Mouse (Mus musculus) ES-E14 (cell line): ENCODE measurements at regions not wholly inside any gene's neighbourhood (a gene's known extent, or its start where the extent isn't known, plus 50 kb on each side); places are given as distances from the start of the nearest gene placed in this dataset.

Source experiments
- CHD2 ChIP-seq: IDR thresholded peaks from 2 replicates; pipeline ENCODE4 v1.6.1; 2014; ENCODE audit warnings: mild to moderate bottlenecking, low read depth, low read length, inconsistent platforms
- ZC3H11A ChIP-seq: IDR thresholded peaks from 2 replicates; pipeline ENCODE4 v1.6.1; 2012; ENCODE audit warnings: low read depth, mild to moderate bottlenecking, inconsistent platforms, low read length, borderline replicate concordance

DNA sequence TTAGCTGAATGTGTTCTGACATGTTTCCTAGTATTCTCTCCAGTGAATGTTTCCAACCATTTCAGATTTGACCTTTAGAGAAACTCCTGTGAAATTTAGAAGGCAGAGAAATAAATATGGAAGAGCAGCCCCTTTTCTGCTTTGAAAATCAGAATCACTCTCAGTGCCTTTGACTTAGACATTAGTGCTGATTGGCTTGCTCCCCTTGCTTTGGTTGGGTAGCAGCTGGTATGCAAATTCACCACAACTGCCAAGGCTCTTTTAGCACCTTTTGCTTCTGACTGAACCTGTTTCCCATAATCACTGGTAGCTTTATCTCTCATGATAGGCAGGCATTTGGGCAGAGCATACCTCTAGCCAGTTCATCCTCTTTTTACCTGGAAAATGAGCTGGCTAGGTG is 1495.3 kb downstream of the Kcnt2 start:
- TF ChIP-seq CHD2 (no peak), ZC3H11A (no peak)
